Mouse (Mus musculus) embryonic fibroblast, embryonic 13.5 days (primary cell): ENCODE measurements around the gene Slc6a18.

Experiments used
- CTCF ChIP-seq: IDR thresholded peaks from 2 replicates; pipeline ENCODE4 v1.5.1; 2011; ENCODE audit warnings: mild to moderate bottlenecking, control low read depth, low read length, moderate library complexity, borderline replicate concordance; ENCODE audit not compliant: insufficient read depth
- POLR2A ChIP-seq: IDR thresholded peaks from 2 replicates; pipeline ENCODE4 v1.6.1; 2011; ENCODE audit warnings: low read depth, mild to moderate bottlenecking, control low read depth, low read length, moderate library complexity

DNA sequence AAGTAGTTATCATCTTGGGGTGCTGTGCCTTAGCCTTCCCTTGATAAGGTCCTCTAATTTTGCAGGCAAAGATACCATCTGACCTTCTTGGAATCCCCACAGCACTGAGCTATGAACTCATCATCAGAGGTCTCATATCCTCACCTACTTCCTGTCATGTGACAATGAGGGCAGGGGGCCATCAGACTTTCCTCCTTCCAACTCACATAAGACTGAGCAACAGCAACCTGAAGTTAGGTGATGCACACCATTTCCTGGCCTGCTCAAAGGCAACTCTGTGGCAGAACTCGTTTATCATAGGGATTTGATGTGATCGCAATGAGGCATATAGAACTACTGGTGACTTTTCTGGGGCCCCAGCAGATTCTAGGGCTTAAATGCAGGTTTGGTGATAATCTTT, 4.4 kb upstream of the Slc6a18 start:
- TF ChIP-seq CTCF (no peak), POLR2A (no peak)
